Mouse (Mus musculus): Measurements from ENCODE around the gene Ninl.

DNA sequence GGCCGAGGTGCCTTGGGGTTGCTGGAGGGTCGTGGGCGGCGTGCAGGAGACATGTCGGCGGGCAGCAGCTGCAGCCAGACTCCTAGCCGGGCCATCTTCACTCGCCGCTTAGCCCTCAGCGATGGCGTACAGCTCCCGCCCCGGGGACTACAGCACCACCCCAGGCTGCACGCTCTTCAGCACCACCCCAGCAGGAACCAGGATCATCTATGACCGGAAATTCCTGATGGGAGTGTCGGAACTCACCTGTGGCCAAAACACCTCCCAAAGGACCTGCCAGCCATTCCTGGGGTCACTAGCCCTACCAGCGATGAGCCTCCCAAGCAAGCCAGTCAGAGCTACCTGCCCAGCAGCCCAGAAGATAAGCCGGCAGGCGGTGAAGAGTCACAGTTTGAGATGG is 105.7 kb downstream of the Ninl start:
- TF ChIP-seq MYOG (IDR thresholded peaks at IDR 0.05; ENCODE audit: control insufficient read depth, extremely low read depth, insufficient read length) (no peak), CTCF (IDR thresholded peaks at IDR 0.05; ENCODE audit: control insufficient read depth, insufficient read depth, insufficient read length) (no peak), MAX (IDR thresholded peaks at IDR 0.05) (no peak), USF1 (IDR thresholded peaks at IDR 0.05; ENCODE audit: low read depth) (no peak), CEBPB (IDR thresholded peaks at IDR 0.05; ENCODE audit: low read depth) (no peak), FOSL1 (IDR thresholded peaks at IDR 0.05; ENCODE audit: insufficient read depth, low read length, poor library complexity, severe bottlenecking) (no peak), MYOD1 (IDR thresholded peaks at IDR 0.05; ENCODE audit: control insufficient read depth, insufficient read length, low read depth) (no peak)
